Mouse (Mus musculus): Measurements from ENCODE around the gene Flt1. TPM values are rescaled to one million over a fixed set of nuclear protein-coding genes. Genes with fewer than 3 reads are reported as not detected.

The Flt1 gene
- polyA plus RNA-seq, 1 experiment from 2014 or later, result 12.2 TPM

DNA sequence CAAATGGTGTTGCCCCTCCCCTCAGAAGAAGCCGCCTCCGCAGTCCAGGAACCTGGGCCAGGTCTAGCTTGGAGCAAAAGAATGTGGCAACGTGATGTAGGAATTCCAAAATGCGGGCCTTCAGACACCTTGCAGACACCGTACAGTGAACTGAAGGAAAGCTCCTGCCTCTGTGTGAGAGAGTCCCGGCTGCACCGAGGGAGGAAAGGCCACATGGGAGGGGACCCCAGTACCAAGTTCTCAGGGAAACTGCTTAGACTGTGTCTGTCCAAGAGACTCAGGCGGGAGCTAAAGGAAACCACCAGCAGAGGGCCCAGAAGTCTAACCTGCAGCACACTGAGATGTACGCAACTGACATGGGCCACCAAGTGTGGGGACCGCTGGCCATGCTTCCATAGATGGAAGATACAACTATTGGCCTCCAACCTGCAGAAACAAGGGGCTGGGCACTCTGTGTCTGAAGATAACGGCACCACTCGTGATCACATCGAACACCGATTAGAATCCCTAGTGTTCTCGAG is 9.1 kb downstream of the Flt1 start:
- no peak overlapping the region for H3K27ac ChIP-seq (replicated peaks; ENCODE audit: low read depth, low read length)
- no peak overlapping the region for H3K9ac ChIP-seq (ENCODE audit: low read depth, low read length)
- no peaks in the 10 kb centered on the region for H3K36me3 ChIP-seq (ENCODE audit: control insufficient read depth, insufficient read depth, low read length)
- no peaks in the 10 kb centered on the region for H3K4me1 ChIP-seq (ENCODE audit: control insufficient read depth, insufficient read depth, low read length)
- peaks cover 29% of the 10 kb centered on the region for H3K27me3 ChIP-seq (replicated peaks; ENCODE audit: control insufficient read depth, insufficient read depth, low read length)
- no peak for ATAC-seq (ENCODE audit: low read depth)
- no peak overlapping the region for H3K4me2 ChIP-seq (ENCODE audit: low read depth, low read length)
- DNase-seq (ENCODE audit: low spot score), result no peak
- H3K9me3 ChIP-seq (ENCODE audit: control insufficient read depth, low read length), result no peaks in the 10 kb centered on the region
- H3K4me3 ChIP-seq (ENCODE audit: low read depth, low read length), result no peak overlapping the region
- WGBS, result 75% methylated on average over 15 of the region's 15 CpGs

DNA sequence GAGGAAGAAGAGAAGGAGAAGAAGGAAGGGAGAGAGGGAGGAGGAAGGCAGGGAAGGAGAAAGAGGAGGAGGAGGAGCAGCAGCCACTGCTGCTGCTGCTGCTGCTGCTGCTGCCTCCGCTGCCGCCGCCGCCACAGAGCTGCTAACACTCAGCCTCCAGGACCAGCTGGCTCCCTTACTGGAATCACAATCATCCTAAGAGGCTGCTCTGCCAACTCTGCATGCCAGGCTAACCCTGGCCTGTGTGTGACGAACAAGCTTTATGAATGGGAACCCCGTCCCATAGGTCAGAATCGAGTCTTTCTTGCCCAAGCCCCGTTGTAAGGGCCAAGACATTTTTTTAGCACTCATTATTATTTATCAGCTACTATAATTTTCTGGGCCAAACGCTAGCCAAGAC is 9.5 kb downstream of the Flt1 start:
- no peaks in the 10 kb centered on the region for H3K9me3 ChIP-seq (ENCODE audit: control insufficient read depth, low read length)
- no peak for DNase-seq (ENCODE audit: low spot score)
- H3K27ac ChIP-seq (replicated peaks; ENCODE audit: low read depth, low read length), result no peak overlapping the region
- H3K4me2 ChIP-seq (ENCODE audit: low read depth, low read length), result no peak overlapping the region
- H3K36me3 ChIP-seq (ENCODE audit: control insufficient read depth, insufficient read depth, low read length), result no peaks in the 10 kb centered on the region
- H3K27me3 ChIP-seq (replicated peaks; ENCODE audit: control insufficient read depth, insufficient read depth, low read length), result peaks cover 25% of the 10 kb centered on the region
- whole genome bisulfite sequencing, result 80% methylated on average over 5 of the region's 9 CpGs
- no peak for ATAC-seq (ENCODE audit: low read depth)
- no peak overlapping the region for H3K4me3 ChIP-seq (ENCODE audit: low read depth, low read length)
- no peaks in the 10 kb centered on the region for H3K4me1 ChIP-seq (ENCODE audit: control insufficient read depth, insufficient read depth, low read length)
- no peak overlapping the region for H3K9ac ChIP-seq (ENCODE audit: low read depth, low read length)

DNA sequence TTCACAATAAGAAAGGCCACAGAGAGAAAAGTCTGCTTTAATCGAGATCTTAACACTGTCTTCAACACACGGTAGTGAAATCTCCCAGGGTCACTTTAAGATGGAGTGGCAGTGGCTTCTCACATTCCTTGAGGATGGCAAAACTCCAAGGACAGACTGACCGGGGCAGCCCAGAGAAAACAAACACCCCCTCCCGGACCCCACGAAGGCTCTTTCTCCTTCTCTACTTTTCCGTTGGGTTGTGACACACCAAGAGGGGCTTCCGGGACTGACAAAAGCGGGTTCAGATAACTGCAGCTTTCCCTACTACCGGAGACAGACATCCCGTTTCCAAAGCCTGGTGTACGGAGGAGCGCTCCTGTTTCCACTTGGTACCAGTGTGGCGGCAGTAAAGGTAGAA is 10.4 kb downstream of the Flt1 start:
- no peak for ATAC-seq (ENCODE audit: low read depth)
- 70% methylated on average over 13 of the region's 13 CpGs for WGBS
- no peak for DNase-seq (ENCODE audit: low spot score)
- no peaks in the 10 kb centered on the region for H3K4me1 ChIP-seq (ENCODE audit: control insufficient read depth, insufficient read depth, low read length)
- no peak overlapping the region for H3K4me2 ChIP-seq (ENCODE audit: low read depth, low read length)
- H3K9ac ChIP-seq (ENCODE audit: low read depth, low read length), result no peak overlapping the region
- no peaks in the 10 kb centered on the region for H3K36me3 ChIP-seq (ENCODE audit: control insufficient read depth, insufficient read depth, low read length)
- no peaks in the 10 kb centered on the region for H3K9me3 ChIP-seq (ENCODE audit: control insufficient read depth, low read length)
- peaks cover 16% of the 10 kb centered on the region for H3K27me3 ChIP-seq (replicated peaks; ENCODE audit: control insufficient read depth, insufficient read depth, low read length)
- H3K4me3 ChIP-seq (ENCODE audit: low read depth, low read length), result no peak overlapping the region
- no peak overlapping the region for H3K27ac ChIP-seq (replicated peaks; ENCODE audit: low read depth, low read length)

DNA sequence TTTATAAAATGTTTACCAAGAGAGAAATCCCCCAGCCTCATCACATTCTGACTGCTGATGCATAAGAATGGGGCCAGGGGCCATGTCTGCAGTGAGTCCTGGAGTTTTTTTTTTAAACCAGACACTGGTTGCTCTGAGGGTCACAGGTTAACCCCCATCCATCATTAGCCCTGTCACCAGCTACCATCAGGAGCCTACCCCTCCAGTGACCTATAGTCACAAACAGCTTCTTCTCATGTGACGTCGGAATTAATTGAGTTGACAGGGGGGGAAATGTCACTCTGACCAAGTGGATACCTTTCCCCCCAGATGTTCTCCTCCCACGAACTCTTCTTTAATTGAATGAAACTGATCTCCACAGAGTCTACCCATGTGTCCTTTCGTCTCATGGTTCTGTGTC is 17.3 kb downstream of the Flt1 start:
- DNase-seq (ENCODE audit: low spot score) (no peak), ATAC-seq (ENCODE audit: low read depth) (no peak)
- H3K4me1 ChIP-seq (ENCODE audit: control insufficient read depth, insufficient read depth, low read length), result peaks cover 6% of the 10 kb centered on the region; the same call in 1 of the 2 replicates
- no peak overlapping the region for H3K4me2 ChIP-seq (ENCODE audit: low read depth, low read length)
- 46% methylated on average over 4 of the region's 4 CpGs for WGBS
- H3K27ac ChIP-seq (replicated peaks; ENCODE audit: low read depth, low read length), result no peak overlapping the region
- H3K27me3 ChIP-seq (replicated peaks; ENCODE audit: control insufficient read depth, insufficient read depth, low read length), result no peaks in the 10 kb centered on the region
- H3K36me3 ChIP-seq (ENCODE audit: control insufficient read depth, insufficient read depth, low read length), result no peaks in the 10 kb centered on the region
- no peak overlapping the region for H3K4me3 ChIP-seq (ENCODE audit: low read depth, low read length)
- H3K9ac ChIP-seq (ENCODE audit: low read depth, low read length), result no peak overlapping the region
- no peaks in the 10 kb centered on the region for H3K9me3 ChIP-seq (ENCODE audit: control insufficient read depth, low read length)

DNA sequence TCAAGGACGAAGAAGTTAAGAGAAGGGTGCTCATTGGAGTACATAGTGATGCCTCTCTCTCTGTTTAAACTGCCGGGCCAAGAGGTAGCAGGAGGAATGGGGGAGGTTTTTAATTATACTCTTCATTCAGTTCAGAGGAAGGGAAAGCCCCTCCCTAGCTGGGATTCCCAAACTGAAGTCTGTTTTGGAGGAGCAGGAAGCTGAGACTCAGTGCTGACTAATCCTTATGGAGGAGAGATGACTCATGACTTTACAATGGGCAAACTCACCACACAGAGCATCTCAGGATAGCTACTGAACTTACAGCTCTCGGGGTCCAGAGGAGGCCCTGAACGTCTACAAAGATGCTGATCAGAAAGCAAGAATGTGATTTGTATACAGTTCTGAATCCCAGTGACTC is 18.3 kb downstream of the Flt1 start:
- Histone ChIP-seq H3K4me2 (ENCODE audit: low read depth, low read length) (no peak overlapping the region), H3K27me3 (replicated peaks; ENCODE audit: control insufficient read depth, insufficient read depth, low read length) (no peaks in the 10 kb centered on the region), H3K4me1 (ENCODE audit: control insufficient read depth, insufficient read depth, low read length) (peaks cover 6% of the 10 kb centered on the region; the same call in 1 of the 2 replicates), H3K36me3 (ENCODE audit: control insufficient read depth, insufficient read depth, low read length) (no peaks in the 10 kb centered on the region), H3K27ac (replicated peaks; ENCODE audit: low read depth, low read length) (no peak overlapping the region), H3K4me3 (ENCODE audit: low read depth, low read length) (no peak overlapping the region), H3K9ac (ENCODE audit: low read depth, low read length) (no peak overlapping the region), H3K9me3 (ENCODE audit: control insufficient read depth, low read length) (no peaks in the 10 kb centered on the region)
- 37% methylated on average over 4 of the region's 4 CpGs for WGBS
- no peak for ATAC-seq (ENCODE audit: low read depth)
- DNase-seq (ENCODE audit: low spot score), result no peak

DNA sequence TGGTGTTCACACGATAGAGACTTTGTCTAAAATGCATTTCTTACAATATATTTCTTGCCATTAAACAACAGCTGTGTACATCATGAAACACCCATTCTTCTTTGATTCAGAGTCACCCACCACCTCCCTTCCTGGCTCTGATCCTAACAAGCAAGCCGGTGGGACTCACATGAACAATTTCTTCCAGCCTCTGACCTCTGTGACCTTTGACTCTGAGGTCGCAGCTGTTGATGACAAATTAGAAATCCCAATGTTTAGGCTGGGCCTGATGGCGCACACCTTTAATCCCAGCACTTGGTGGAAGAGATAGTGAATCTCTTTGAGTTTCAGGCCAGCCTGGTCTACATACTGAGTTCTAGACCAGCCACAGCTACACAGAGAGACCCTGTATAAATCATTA is 20.9 kb downstream of the Flt1 start:
- H3K9me3 ChIP-seq (ENCODE audit: control insufficient read depth, low read length), result no peaks in the 10 kb centered on the region
- H3K4me1 ChIP-seq (ENCODE audit: control insufficient read depth, insufficient read depth, low read length), result peaks cover 6% of the 10 kb centered on the region; the same call in 1 of the 2 replicates
- H3K4me2 ChIP-seq (ENCODE audit: low read depth, low read length), result no peak overlapping the region
- H3K9ac ChIP-seq (ENCODE audit: low read depth, low read length), result no peak overlapping the region
- H3K36me3 ChIP-seq (ENCODE audit: control insufficient read depth, insufficient read depth, low read length), result no peaks in the 10 kb centered on the region
- DNase-seq (ENCODE audit: low spot score), result no peak
- no peak for ATAC-seq (ENCODE audit: low read depth)
- H3K4me3 ChIP-seq (ENCODE audit: low read depth, low read length), result no peak overlapping the region
- no peak overlapping the region for H3K27ac ChIP-seq (replicated peaks; ENCODE audit: low read depth, low read length)
- WGBS, result 45% methylated on average over 4 of the region's 4 CpGs
- no peaks in the 10 kb centered on the region for H3K27me3 ChIP-seq (replicated peaks; ENCODE audit: control insufficient read depth, insufficient read depth, low read length)

DNA sequence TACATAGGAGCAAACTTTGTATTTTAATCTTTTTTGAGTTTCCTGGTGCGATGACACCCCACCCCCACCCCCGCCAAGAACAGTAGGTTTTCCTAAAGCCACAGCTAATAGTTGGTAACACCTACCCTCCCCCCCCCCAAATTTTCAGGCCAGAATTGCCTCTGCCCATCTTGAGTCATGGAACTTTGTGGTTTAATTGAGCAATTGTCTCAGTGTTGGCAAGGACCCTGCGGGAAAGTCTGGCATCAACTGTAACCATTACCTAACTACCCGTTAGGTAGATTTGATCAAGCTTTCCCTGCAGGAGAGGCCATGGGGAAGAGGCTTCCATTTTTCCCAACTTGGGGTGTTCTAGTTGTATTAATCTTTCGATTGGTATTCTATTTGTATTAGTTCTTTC is 23.4 kb downstream of the Flt1 start:
- no peak overlapping the region for H3K4me2 ChIP-seq (ENCODE audit: low read depth, low read length)
- ATAC-seq (ENCODE audit: low read depth) (no peak), DNase-seq (ENCODE audit: low spot score) (no peak)
- H3K4me3 ChIP-seq (ENCODE audit: low read depth, low read length), result no peak overlapping the region
- H3K9ac ChIP-seq (ENCODE audit: low read depth, low read length), result no peak overlapping the region
- H3K36me3 ChIP-seq (ENCODE audit: control insufficient read depth, insufficient read depth, low read length), result no peaks in the 10 kb centered on the region
- H3K27me3 ChIP-seq (replicated peaks; ENCODE audit: control insufficient read depth, insufficient read depth, low read length), result no peaks in the 10 kb centered on the region
- peaks cover 6% of the 10 kb centered on the region; the same call in 1 of the 2 replicates for H3K4me1 ChIP-seq (ENCODE audit: control insufficient read depth, insufficient read depth, low read length)
- no peaks in the 10 kb centered on the region for H3K9me3 ChIP-seq (ENCODE audit: control insufficient read depth, low read length)
- no peak overlapping the region for H3K27ac ChIP-seq (replicated peaks; ENCODE audit: low read depth, low read length)
- 86% methylated on average over 5 of the region's 5 CpGs for WGBS

DNA sequence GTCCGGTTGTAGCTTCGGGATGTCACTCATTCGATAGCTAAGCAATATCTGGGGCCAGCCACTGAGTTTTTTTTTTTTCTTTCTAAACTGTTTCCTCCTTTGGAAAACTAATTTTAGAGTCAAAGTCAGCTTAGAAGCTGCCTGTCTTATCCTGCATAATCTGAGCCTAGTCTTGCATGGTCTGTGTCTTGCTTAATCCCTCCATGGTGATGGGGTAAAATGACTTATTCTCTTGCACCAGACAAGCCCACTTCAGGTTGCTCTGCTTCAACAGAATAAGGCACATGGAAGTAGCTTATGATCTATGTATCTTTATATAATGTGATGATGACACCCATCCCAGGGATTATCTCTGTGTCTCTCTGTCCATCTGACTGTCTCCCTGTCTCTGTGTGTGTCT is 24.8 kb downstream of the Flt1 start:
- Histone ChIP-seq H3K4me1 (ENCODE audit: control insufficient read depth, insufficient read depth, low read length) (no peaks in the 10 kb centered on the region), H3K36me3 (ENCODE audit: control insufficient read depth, insufficient read depth, low read length) (no peaks in the 10 kb centered on the region), H3K4me2 (ENCODE audit: low read depth, low read length) (no peak overlapping the region), H3K27ac (replicated peaks; ENCODE audit: low read depth, low read length) (no peak overlapping the region), H3K27me3 (replicated peaks; ENCODE audit: control insufficient read depth, insufficient read depth, low read length) (no peaks in the 10 kb centered on the region; the same call in 1 of the 2 replicates), H3K9me3 (ENCODE audit: control insufficient read depth, low read length) (no peaks in the 10 kb centered on the region), H3K4me3 (ENCODE audit: low read depth, low read length) (no peak overlapping the region), H3K9ac (ENCODE audit: low read depth, low read length) (no peak overlapping the region)
- DNase-seq (ENCODE audit: low spot score), result no peak
- no peak for ATAC-seq (ENCODE audit: low read depth)
- WGBS, result 88% methylated on average over 3 of the region's 3 CpGs

DNA sequence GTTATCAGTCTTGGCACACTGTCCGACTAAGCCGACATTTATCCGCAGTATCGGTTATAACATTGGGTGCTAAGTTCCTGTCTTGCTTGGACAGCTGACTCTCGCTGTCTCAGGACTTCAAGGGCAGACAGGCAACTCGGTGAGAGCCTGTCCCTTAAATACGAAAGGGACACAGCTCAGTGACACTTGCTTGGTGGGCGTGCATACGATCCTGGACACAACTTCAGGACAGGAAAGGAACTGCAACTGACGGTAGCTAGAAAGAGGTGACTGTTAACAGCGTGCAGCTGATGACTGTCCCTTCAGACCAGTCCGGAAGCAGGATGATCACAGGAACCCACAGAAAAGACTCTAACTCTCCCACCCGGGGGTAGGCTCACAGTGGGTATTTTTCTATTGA is 27.8 kb downstream of the Flt1 start:
- Histone ChIP-seq H3K4me2 (ENCODE audit: low read depth, low read length) (peak overlapping the region; percentile 17; the same call in 1 of the 2 replicates), H3K27ac (replicated peaks; ENCODE audit: low read depth, low read length) (no peak overlapping the region), H3K4me1 (ENCODE audit: control insufficient read depth, insufficient read depth, low read length) (no peaks in the 10 kb centered on the region), H3K9me3 (ENCODE audit: control insufficient read depth, low read length) (no peaks in the 10 kb centered on the region), H3K36me3 (ENCODE audit: control insufficient read depth, insufficient read depth, low read length) (no peaks in the 10 kb centered on the region), H3K9ac (ENCODE audit: low read depth, low read length) (no peak overlapping the region), H3K4me3 (ENCODE audit: low read depth, low read length) (no peak overlapping the region), H3K27me3 (replicated peaks; ENCODE audit: control insufficient read depth, insufficient read depth, low read length) (no peaks in the 10 kb centered on the region; the same call in 1 of the 2 replicates)
- no peak for DNase-seq (ENCODE audit: low spot score)
- WGBS, result 40% methylated on average over 13 of the region's 13 CpGs
- no peak for ATAC-seq (ENCODE audit: low read depth)

Data from embryonic facial prominence, embryonic 14.5 days (tissue).